Mouse (Mus musculus) myocyte (in vitro differentiated cells): ENCODE measurements around the gene Spem1. TPM values are rescaled to one million over a fixed set of nuclear protein-coding genes. Genes with fewer than 3 reads are reported as not detected.
"Not testable (repeated sequence)": the region's sequence is repeated elsewhere in the genome, so short reads cannot be mapped to it uniquely, and the experiment has no call there.

Experiments used
- H3K27me3 ChIP-seq: one replicate; pipeline ENCODE4 v1.6.1; 2011; ENCODE audit not compliant: control insufficient read depth, insufficient read depth, insufficient read length
- H3K36me3 ChIP-seq: one replicate; pipeline ENCODE4 v1.6.1; 2011; ENCODE audit not compliant: control insufficient read depth, insufficient read depth
- H3K4me2 ChIP-seq: one replicate; pipeline ENCODE4 v1.6.1; 2011; ENCODE audit warnings: low read depth, control low read depth
- H3K4me3 ChIP-seq: one replicate; pipeline ENCODE4 v1.5.1; 2011; ENCODE audit warnings: mild to moderate bottlenecking, control low read depth, moderate library complexity
- H3K79me2 ChIP-seq: one replicate; pipeline ENCODE4 v1.6.1; 2011; ENCODE audit not compliant: control insufficient read depth, insufficient read depth
- H3ac ChIP-seq: one replicate; pipeline ENCODE4 v1.6.1; 2011; ENCODE audit not compliant: control insufficient read depth, insufficient read length
- CEBPB ChIP-seq: IDR thresholded peaks from 2 replicates; pipeline ENCODE4 v1.6.1; 2011; ENCODE audit warnings: mild to moderate bottlenecking, moderate library complexity; ENCODE audit not compliant: poor library complexity, insufficient read depth, severe bottlenecking
- E2F4 ChIP-seq: IDR thresholded peaks from one replicate; pipeline ENCODE4 v1.6.1; 2011; ENCODE audit warnings: mild to moderate bottlenecking, control low read depth, moderate library complexity; ENCODE audit not compliant: insufficient read depth
- MAX ChIP-seq: IDR thresholded peaks from one replicate; pipeline ENCODE4 v1.6.1; 2011; ENCODE audit warnings: low read depth, mild to moderate bottlenecking, control low read depth
- MYOD1 ChIP-seq, 3 experiments: IDR thresholded peaks; one replicate each; pipeline ENCODE4 v1.6.1; 2011; ENCODE audit warnings: control low read depth in 2 of 3, low read depth in 2 of 3, mild to moderate bottlenecking in 2 of 3, moderate library complexity in 1 of 3; ENCODE audit not compliant: insufficient read length in 2 of 3, control insufficient read depth in 1 of 3
- MYOG ChIP-seq, 3 experiments: IDR thresholded peaks; one replicate each; pipeline ENCODE4 v1.6.1; 2011; ENCODE audit warnings: control low read depth in 2 of 3, low read depth in 2 of 3, mild to moderate bottlenecking in 2 of 3; ENCODE audit not compliant: insufficient read length in 2 of 3, control insufficient read depth in 1 of 3, insufficient read depth in 1 of 3
- POLR2A ChIP-seq: IDR thresholded peaks from one replicate; pipeline ENCODE4 v1.6.1; 2011; ENCODE audit warnings: low read depth, mild to moderate bottlenecking, control low read depth, moderate library complexity; ENCODE audit not compliant: insufficient read length
- POLR2AphosphoS2 ChIP-seq: IDR thresholded peaks from one replicate; pipeline ENCODE4 v1.6.1; 2011; ENCODE audit warnings: low read depth, control low read depth; ENCODE audit not compliant: insufficient read length
- REST ChIP-seq: IDR thresholded peaks from one replicate; pipeline ENCODE4 v1.6.1; 2011; ENCODE audit warnings: mild to moderate bottlenecking, control low read depth, moderate library complexity; ENCODE audit not compliant: insufficient read depth, insufficient read length
- SRF ChIP-seq: IDR thresholded peaks from one replicate; pipeline ENCODE4 v1.6.1; 2011; ENCODE audit warnings: low read depth; ENCODE audit not compliant: control insufficient read depth, insufficient read length
- TCF12 ChIP-seq: IDR thresholded peaks from one replicate; pipeline ENCODE4 v1.6.1; 2011; ENCODE audit warnings: mild to moderate bottlenecking, control low read depth; ENCODE audit not compliant: poor library complexity, insufficient read depth, severe bottlenecking
- TCF3 ChIP-seq: IDR thresholded peaks from one replicate; pipeline ENCODE4 v1.6.1; 2011; ENCODE audit warnings: low read depth, control low read depth; ENCODE audit not compliant: insufficient read length
- USF1 ChIP-seq: IDR thresholded peaks from one replicate; pipeline ENCODE4 v1.6.1; 2011; ENCODE audit warnings: low read depth, mild to moderate bottlenecking, control low read depth, moderate library complexity
- polyA plus RNA-seq: library from polyadenylated mRNA; unstranded; fragments of >200 nt; fragmentation: generic; extraction: Trizol; gene quantifications from one replicate; pipeline ENCODE4 v1.2.1, GENCODE M21; 2012; ENCODE audit warnings: missing spikeins

Gene Spem1
- polyA plus RNA-seq, 1 experiment: 0.05 TPM

DNA sequence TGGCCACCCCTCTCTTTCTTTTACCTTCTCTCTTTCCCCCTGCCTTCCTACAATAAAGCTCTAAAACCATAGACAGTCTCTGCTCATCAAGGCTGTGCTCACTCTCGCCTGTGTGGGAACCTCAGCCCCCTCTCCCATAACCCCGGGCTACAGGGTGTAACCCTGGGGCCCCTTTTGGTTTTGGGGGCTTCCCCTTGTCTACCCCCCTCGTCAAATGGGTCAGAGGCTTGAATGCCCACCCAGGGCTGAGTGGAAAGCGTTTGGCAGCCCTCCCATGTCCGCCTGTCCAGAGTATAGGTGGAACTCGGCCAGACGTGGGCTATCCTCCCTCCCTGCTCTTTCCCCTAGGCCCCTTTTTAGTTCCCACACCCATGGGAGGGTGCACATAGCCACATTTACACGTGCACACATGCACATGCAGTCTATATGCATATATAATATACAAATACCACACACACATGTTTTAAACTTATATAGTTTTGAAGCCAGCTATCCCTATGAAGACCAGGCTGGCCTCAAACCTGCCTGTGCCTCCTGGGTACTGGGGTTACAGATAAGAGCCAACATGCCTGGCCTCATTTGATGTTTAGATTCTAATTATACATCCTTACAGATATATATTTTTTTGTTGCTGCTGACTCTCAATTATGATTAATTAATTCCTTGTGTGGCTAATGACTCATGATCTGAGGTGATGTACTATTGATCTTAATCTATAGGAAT is 42.3 kb upstream of the Spem1 start:
- TF ChIP-seq MYOD1 (IDR thresholded peaks at IDR 0.05; ENCODE audit: control insufficient read depth in 1 of 3, insufficient read length in 2 of 3, low read depth in 2 of 3): no peak
- no peak for TF ChIP-seq MAX
- TF ChIP-seq REST: no peak
- Histone ChIP-seq H3K4me3 (no peak overlapping the region), H3ac (no peak overlapping the region), H3K4me2 (no peak overlapping the region), H3K36me3 (no peaks in the 10 kb centered on the region), H3K27me3 (peaks cover 16% of the 10 kb centered on the region), H3K79me2 (no peaks in the 10 kb centered on the region)

DNA sequence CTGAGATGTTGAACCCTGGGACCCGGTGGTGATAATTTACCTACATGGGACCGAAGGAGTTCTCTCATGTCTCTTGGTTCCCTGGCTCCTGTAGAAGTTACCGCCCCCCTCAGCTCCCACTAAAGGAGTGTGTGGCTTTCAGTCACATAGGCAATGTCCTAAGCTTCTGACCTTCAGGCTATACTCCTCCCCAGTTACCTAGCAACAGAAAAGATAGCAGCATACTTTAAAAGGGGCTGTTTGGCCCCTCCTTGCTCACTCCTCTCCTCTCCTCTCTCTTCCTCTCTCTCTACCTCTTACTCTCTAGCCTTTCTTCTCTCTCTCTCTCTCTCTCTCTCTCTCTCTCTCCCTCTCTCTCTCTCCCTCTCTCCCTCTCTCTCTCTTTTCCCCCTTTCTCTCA is 41.7 kb upstream of the Spem1 start:
- H3K4me3 ChIP-seq, H3K79me2 ChIP-seq, H3K4me2 ChIP-seq, H3K36me3 ChIP-seq, H3ac ChIP-seq: not testable (repeated sequence)
- H3K27me3 ChIP-seq: peaks cover 19% of the 10 kb centered on the region

DNA sequence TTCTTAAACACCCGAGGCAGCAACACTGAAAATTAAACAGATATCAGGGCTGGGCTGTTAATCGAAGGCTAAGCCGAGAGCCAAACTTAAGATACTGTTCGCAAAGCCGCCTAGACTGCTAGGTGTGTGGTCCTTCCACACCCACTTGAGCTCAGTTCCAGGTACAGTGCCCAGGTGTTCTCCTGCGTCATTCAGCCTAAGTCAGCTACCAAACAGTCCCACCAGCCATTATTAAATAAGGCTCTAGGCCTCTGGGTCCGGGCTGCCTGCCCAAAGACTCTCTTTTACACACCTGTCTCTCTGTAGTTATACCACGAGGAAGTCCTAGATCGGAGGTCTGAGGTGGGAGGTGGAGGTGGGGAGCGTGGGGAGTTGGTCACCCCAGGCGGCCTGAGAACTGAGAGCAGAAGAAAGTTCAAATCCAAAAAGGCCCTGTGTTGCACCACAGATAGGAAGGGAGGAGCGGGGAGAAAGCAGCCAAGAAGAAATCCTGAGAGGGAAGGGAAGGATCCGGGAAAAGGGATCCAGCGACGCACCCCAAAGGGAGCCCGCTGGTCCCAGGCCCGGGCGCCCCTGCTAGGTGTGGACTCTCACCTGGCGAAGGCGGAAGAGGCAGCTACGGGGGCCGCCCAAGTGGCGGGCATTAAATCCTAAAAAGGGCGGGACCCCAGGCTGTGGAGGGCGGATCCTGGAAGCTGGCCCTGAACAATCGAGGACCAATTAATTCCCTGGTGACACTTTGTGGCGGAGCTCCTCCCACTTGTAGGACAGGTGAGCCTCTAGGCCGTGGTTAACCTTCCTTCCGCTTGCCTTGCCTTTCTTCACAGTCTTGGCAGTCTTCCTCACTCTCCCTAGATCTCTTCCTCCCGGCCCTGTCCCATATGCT is 36.4 kb upstream of the Spem1 start, which contains the start of gene Tnk1:
TSS of gene Tnk1 (minus strand) at position 618 of the 886 bp plus-strand sequence.
- peaks cover 10% of the 10 kb centered on the region for H3K27me3 ChIP-seq
- no peak within 1 kb of the TSS for H3ac ChIP-seq
- no peak within 1 kb of the TSS for H3K4me3 ChIP-seq

DNA sequence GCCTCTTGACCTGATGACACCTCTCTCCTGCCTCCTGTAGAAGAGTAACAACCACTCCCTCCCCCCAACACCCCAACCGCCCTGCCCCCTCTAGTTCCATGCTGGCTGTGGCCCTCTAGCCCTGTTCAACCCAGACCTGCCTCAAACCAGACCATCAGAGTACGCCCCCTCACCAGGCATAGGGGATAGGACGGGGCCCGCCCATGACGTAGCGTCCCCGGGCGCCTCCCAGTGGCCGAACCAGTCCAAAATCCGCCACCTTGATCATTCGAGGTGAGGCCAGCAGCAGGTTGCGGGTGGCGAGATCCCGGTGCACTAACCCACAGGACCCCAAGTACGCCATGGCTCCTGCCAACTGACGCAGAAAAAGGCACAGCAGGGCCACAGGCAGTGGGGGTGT is 33.4 kb upstream of the Spem1 start:
- no peak overlapping the region for H3K4me3 ChIP-seq
- no peaks in the 10 kb centered on the region for H3K36me3 ChIP-seq
- no peak overlapping the region for H3K4me2 ChIP-seq
- H3K27me3 ChIP-seq: peaks cover 10% of the 10 kb centered on the region
- TF ChIP-seq REST (no peak), MYOD1 (IDR thresholded peaks at IDR 0.05; ENCODE audit: control insufficient read depth in 1 of 3, insufficient read length in 2 of 3, low read depth in 2 of 3) (no peak), MAX (no peak), MYOG (IDR thresholded peaks at IDR 0.05; ENCODE audit: control insufficient read depth in 1 of 3, insufficient read depth in 1 of 3, insufficient read length in 2 of 3, low read depth in 2 of 3) (no peak), POLR2AphosphoS2 (no peak), TCF3 (no peak), TCF12 (no peak), CEBPB (no peak), USF1 (no peak), POLR2A (no peak), SRF (no peak), E2F4 (no peak)
- no peak overlapping the region for H3ac ChIP-seq
- H3K79me2 ChIP-seq: no peaks in the 10 kb centered on the region

More for the DNA sequence above, 36.4 kb upstream of the Spem1 start, which contains the start of gene Tnk1:
- Histone ChIP-seq H3K4me2 (no peak within 1 kb of the TSS), H3K36me3 (no peaks in the 10 kb centered on the region), H3K79me2 (no peaks in the 10 kb centered on the region)
- TF ChIP-seq USF1 (no peak), TCF3 (no peak)

DNA sequence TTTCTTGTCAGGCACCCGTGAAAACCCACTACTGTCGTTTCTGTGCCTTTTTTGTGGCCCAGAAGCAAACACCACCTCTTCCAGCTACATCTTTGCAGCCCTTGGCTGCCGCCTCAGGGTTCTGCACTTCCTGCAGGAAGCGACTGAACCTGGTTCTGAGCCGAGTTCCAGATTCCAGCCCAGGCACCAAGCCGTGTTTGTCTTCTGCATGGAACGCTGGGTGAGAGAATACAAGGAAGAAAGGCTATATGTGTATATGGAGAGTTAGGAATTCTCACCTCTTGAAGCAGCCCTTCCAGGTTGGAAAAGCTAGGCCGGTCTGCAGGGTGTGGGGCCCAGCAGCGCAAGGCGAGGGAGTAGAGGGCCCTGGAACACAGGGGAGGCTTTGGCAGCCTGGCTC is 32.7 kb upstream of the Spem1 start:
- no peak overlapping the region for H3ac ChIP-seq
- no peaks in the 10 kb centered on the region for H3K79me2 ChIP-seq
- H3K36me3 ChIP-seq: no peaks in the 10 kb centered on the region
- peaks cover 10% of the 10 kb centered on the region for H3K27me3 ChIP-seq
- H3K4me3 ChIP-seq: no peak overlapping the region
- TF ChIP-seq MYOG (IDR thresholded peaks at IDR 0.05; ENCODE audit: control insufficient read depth in 1 of 3, insufficient read depth in 1 of 3, insufficient read length in 2 of 3, low read depth in 2 of 3) (no peak), USF1 (no peak), TCF3 (no peak), MYOD1 (IDR thresholded peaks at IDR 0.05; ENCODE audit: control insufficient read depth in 1 of 3, insufficient read length in 2 of 3, low read depth in 2 of 3) (no peak), SRF (no peak), TCF12 (no peak), MAX (no peak), CEBPB (no peak), POLR2A (no peak), E2F4 (no peak), REST (no peak), POLR2AphosphoS2 (no peak)
- no peak overlapping the region for H3K4me2 ChIP-seq
